Mouse (Mus musculus): ENCODE data around the gene Atpaf2.

GRCm38 (mm10) chr11:60387944-60388343 is 30.3 kb downstream of the Atpaf2 start:
- TF ChIP-seq CTCF (IDR thresholded peaks at IDR 0.05; ENCODE audit: low read depth) (no peak), EP300 (IDR thresholded peaks at IDR 0.05; ENCODE audit: low read depth) (no peak)
